Mouse (Mus musculus) heart, postnatal 36 days (tissue): Measurements from ENCODE around the gene Cnn1. TPM values are rescaled to one million over a fixed set of nuclear protein-coding genes. Genes with fewer than 3 reads are reported as not detected.

ENCODE experiments used
- DNase-seq, 2 experiments: peaks; one replicate each; pipeline ENCODE4 v3.0.0; 2021 to 2022
- intact Hi-C: fragments of 180-260 bp; cut with DNase I; formaldehyde crosslinking; loops from one replicate; pipeline ENCODE4 v1.15.1; 2025
- total RNA-seq, 2 experiments: library from RNA; stranded (reverse); gene quantifications; 2 replicates each; pipeline ENCODE4 v1.2.3; 2021

Gene Cnn1
- total RNA-seq, 2 experiments from 2014 or later = 7.3 to 8.8 TPM

GRCm38 (mm10) chr9:22119543-22119942 is 20.5 kb downstream of the Cnn1 start:
- DNase-seq = no peak
- intact Hi-C loops = loop anchor here (2.0 kb wide), 1 partner anchor 17 kb away; no protein-coding TSS in a partner anchor

GRCm38 (mm10) chr9:22121545-22121944 is 22.5 kb downstream of the Cnn1 start:
- intact Hi-C loops = no loop called here
- DNase-seq = no peak

GRCm38 (mm10) chr9:22122005-22122404 is 23.0 kb downstream of the Cnn1 start:
- no peak for DNase-seq
- intact Hi-C loops = no loop called here

- no peak for DNase-seq
- intact Hi-C loops = loop anchor here (1.0 kb wide), 1 partner anchor 127 kb away; no protein-coding TSS in a partner anchor
Observed at GRCm38 (mm10) chr9:22123069-22123609, 24.1 kb downstream of the Cnn1 start.

GRCm38 (mm10) chr9:22124169-22124568 is 25.2 kb downstream of the Cnn1 start:
- intact Hi-C loops = no loop called here
- no peak for DNase-seq

- peak in 1 of 2 experiments; percentile 17 for DNase-seq
- intact Hi-C loops = no loop called here
Observed at GRCm38 (mm10) chr9:22125246-22126027, 26.4 kb downstream of the Cnn1 start.

- DNase-seq = peak; percentile 26 to 36
- intact Hi-C loops = no loop called here
Observed at GRCm38 (mm10) chr9:22131226-22131981, 32.4 kb downstream of the Cnn1 start.

- intact Hi-C loops = no loop called here
- DNase-seq = no peak
Observed at GRCm38 (mm10) chr9:22132220-22132619, 33.2 kb downstream of the Cnn1 start.

GRCm38 (mm10) chr9:22134246-22134890 is 35.4 kb downstream of the Cnn1 start:
- intact Hi-C loops = no loop called here
- no peak for DNase-seq

GRCm38 (mm10) chr9:22134988-22135643 is 36.1 kb downstream of the Cnn1 start:
- no peak for DNase-seq
- intact Hi-C loops = no loop called here

GRCm38 (mm10) chr9:22135644-22136390 is 36.8 kb downstream of the Cnn1 start, which contains the start of gene Acp5:
Gene Acp5, minus strand, starts transcription at chr9:22135711.
- DNase-seq = no peak
- intact Hi-C loops = loop anchor here (2.0 kb wide), 1 partner anchor 17 kb away; no protein-coding TSS in a partner anchor

- intact Hi-C loops = loop anchor here (2.0 kb wide), 1 partner anchor 18 kb away; no protein-coding TSS in a partner anchor
- DNase-seq = no peak
Observed at GRCm38 (mm10) chr9:22136765-22137547, 37.9 kb downstream of the Cnn1 start.

- intact Hi-C loops = no loop called here
- peak; percentile 44 to 59 for DNase-seq
Observed at GRCm38 (mm10) chr9:22138480-22138879, 39.5 kb downstream of the Cnn1 start.

- DNase-seq = no peak
- intact Hi-C loops = loop anchor here (10.0 kb wide), 1 partner anchor 535 kb away; no protein-coding TSS in a partner anchor
Observed at GRCm38 (mm10) chr9:22139746-22140145, 40.7 kb downstream of the Cnn1 start.

GRCm38 (mm10) chr9:22143108-22144037 is 44.4 kb downstream of the Cnn1 start:
- DNase-seq = peak; percentile 85 to 91
- intact Hi-C loops = loop anchor here (1.0 to 10.0 kb wide), 4 partner anchors 45 to 539 kb away; partner anchors contain the start of gene Cnn1

GRCm38 (mm10) chr9:22144304-22144965 is 45.4 kb downstream of the Cnn1 start:
- DNase-seq = no peak
- intact Hi-C loops = loop anchor here (10.0 kb wide), 1 partner anchor 540 kb away; no protein-coding TSS in a partner anchor
